Mouse (Mus musculus): ENCODE measurements around the gene Ahcyl2. TPM values are rescaled to one million over a fixed set of nuclear protein-coding genes. Genes with fewer than 3 reads are reported as not detected.

Ahcyl2 gene
- total and polyA plus RNA-seq, 3 experiments: 72.4 to 344 (median 104) TPM

DNA sequence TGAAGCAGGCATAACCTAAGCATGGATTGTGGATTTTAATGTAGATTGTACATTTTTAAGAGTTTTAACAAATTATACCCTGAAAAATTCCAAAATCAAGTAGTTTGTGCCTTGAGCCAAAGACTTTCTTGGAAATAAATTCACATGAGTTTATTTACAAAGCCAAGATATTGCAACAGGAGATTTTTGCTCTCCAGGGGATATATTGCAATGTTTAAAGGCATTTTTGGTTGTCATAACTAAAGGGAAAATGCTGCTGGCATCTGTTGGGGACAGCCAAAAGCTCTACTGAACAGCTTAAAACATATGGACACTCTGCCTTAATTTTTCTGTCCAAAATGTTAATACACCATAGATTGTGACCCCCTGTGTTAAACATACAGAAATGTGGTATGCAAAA lies 146.3 kb downstream of the Ahcyl2 start:
- no peak for DNase-seq

DNA sequence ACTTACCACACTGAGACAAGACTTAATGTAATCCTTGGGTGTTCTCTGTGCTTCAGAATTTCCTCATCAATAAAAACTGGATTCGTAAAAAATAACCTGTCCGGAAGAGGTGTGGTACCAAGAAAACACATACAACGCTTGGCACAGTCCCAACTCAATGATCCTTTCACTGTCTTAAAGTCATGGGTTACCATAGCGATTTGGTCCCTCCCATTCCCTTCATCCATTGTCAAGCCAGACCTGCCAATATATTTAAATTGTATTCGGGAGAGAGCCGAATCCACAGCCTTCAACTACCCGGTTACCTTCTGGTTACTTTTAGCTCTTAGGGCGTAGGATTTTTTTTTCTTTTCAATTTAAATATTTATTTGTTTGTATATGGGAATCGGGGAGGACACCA lies 148.0 kb downstream of the Ahcyl2 start:
- DNase-seq: no peak

GRCm38 (mm10) chr6:29916530-29917382 lies 148.9 kb downstream of the Ahcyl2 start, which contains the start of gene Strip2:
Gene Strip2, plus strand, starts transcription at chr6:29917012.
- peak; percentile 95 for DNase-seq

GRCm38 (mm10) chr6:29917383-29917720 lies 149.5 kb downstream of the Ahcyl2 start:
- no peak for DNase-seq

- DNase-seq: no peak
Observed at GRCm38 (mm10) chr6:29917947-29918346, 150.1 kb downstream of the Ahcyl2 start.

- DNase-seq: peak; percentile 73
Observed at GRCm38 (mm10) chr6:29923501-29923900, 155.7 kb downstream of the Ahcyl2 start.

DNA sequence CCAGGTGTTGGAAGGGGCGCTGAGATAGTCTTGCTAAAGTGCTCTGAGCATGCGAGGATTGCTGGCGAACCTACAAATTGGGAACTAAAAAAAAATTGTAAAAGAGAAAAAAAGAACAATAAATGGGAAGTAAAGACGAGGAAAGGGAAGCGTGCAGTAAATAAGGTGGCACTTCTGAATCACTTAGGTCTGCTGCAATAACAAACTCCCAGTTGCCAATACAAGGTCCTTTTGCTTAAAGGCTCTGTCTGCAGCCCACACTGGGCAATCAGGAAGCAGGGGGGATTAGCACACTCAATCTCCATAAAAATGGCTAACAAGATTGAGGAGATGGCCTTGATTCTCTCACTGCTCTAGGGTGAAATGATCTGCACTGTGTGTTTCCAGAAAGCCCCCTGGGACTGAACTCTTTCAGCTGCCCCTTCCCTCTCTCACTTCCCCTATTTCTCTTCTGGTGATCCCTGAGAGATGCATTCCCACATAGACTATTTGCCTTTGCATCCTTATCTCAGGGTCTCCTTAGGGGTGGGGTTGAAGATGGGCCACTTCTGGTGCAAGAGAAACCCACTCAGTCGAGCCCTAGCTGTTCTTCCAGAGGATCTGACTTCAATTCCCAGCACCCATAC lies 157.9 kb downstream of the Ahcyl2 start:
- no peak for DNase-seq

DNA sequence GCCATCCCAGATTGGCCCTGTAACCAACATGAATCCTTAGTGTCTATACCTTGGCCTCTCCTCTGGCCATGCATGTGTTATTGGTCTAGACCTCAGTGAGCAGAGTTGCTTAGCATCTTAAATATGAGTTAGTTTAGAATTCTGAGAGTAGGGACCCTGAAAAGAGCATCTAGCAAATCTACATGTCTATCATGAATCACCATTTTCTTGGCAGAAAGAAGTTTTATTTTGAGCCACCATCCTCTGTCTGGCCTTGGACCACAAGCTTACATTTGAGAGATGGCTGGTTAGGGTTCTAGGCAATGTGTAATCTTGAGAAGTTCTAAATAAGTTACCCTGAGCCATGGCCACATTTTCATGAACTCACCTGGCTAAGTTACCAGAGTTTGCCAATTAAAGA lies 162.3 kb downstream of the Ahcyl2 start:
- DNase-seq: no peak

- DNase-seq: no peak
Observed at GRCm38 (mm10) chr6:29930665-29931064, 162.9 kb downstream of the Ahcyl2 start.

- DNase-seq: no peak
Observed at GRCm38 (mm10) chr6:29931181-29931580, 163.4 kb downstream of the Ahcyl2 start.

DNA sequence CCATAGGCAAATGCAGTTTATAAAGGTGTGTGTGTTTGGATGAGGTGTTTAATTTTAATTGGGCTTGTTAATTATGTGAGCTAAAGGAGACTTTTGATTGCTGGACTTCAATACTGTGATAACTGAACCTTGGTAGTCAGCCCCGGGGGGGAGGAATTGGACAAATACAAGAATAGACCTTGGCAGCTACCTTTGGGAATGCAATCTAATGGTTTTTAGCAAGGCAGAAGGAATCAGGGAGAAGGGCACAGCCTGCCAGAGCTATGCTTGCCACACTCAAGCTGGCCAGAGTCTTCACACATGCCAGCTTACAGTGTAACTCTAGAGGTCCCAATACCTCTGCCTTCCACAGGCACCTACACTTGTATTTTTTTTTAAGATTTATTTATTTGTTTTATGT lies 167.9 kb downstream of the Ahcyl2 start:
- DNase-seq: no peak

GRCm38 (mm10) chr6:29940428-29940827 lies 172.6 kb downstream of the Ahcyl2 start:
- no peak for DNase-seq

GRCm38 (mm10) chr6:29941036-29941435 lies 173.2 kb downstream of the Ahcyl2 start:
- no peak for DNase-seq

DNA sequence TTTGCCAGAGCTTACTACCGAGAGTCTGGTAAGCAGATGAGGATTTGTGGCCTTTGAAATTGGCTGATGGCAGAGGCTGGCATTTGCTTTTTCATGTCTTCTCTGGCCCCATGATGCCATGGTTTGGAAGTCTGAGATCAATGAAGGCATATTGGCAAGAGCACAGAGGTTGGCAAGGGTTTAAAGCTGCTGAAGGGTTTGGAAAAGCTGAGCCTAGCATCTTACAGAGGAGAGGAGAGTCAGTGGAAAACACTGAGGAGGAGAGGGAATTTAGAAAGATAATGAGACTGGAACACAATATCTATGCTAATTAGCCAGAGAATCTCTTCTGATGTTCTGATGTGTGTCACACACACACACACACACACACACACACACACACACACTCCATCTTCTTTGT lies 176.7 kb downstream of the Ahcyl2 start:
- no peak for DNase-seq

- DNase-seq: no peak
Observed at GRCm38 (mm10) chr6:29946568-29946967, 178.8 kb downstream of the Ahcyl2 start.

GRCm38 (mm10) chr6:29947823-29948222 lies 180.0 kb downstream of the Ahcyl2 start:
- no peak for DNase-seq

DNA sequence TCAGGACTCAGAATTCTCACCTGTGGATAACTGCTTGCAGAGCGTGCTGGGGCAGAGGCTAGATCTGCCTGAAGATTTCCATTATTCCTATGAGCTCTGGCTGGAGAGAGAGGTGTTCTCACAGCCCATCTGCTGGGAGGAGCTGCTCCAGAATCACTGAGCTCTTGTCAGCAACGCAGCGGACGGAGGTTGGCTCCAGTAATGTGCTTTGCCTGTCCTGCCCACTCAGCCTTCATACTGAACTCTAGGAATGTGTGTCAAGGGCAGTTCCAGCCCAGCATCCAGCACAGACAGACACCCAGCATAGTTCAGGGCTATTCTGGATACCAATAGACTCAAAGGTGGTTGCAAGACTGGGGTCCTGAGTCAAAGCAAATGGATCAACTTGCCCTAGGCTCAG lies 188.9 kb downstream of the Ahcyl2 start:
- peak; percentile 68 for DNase-seq

DNA sequence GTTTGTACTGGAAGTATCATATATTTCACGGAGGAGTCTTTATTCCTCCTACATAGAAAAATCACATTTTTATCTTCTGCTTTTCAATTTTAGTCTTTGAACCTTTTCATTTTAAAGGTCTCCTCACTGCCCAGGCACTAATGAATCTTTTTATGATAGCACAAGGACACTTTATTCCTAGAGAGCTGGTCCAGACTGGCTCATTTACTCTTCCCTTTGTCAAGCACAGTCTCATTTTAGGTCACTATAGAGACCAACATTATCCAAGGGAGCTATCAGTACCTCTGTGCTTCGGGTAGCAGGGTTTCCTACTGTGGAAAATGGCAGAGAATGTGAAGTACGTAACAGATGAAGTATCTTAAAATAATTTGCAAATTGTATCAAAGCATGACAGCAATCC lies 190.9 kb downstream of the Ahcyl2 start:
- no peak for DNase-seq

- DNase-seq: no peak
Observed at GRCm38 (mm10) chr6:29961081-29961480, 193.3 kb downstream of the Ahcyl2 start.

Measured in adrenal gland, adult 2 months (tissue).